Mouse (Mus musculus): ENCODE data around the gene Tbc1d1. TPM values are rescaled to one million over a fixed set of nuclear protein-coding genes. Genes with fewer than 3 reads are reported as not detected.

The Tbc1d1 gene
- total and polyA plus RNA-seq, 3 experiments = 26.0 to 38.6 (median 31.9) TPM

- TF ChIP-seq MAZ (IDR thresholded peaks at IDR 0.05; ENCODE audit: low read depth, low read length) (no peak), IRF4 (IDR thresholded peaks at IDR 0.05; ENCODE audit: low read depth, low read length) (no peak), RAD21 (IDR thresholded peaks at IDR 0.05; ENCODE audit: low read depth, low read length) (no peak), CHD1 (IDR thresholded peaks at IDR 0.05; ENCODE audit: low read depth, low read length) (no peak), POLR2AphosphoS2 (IDR thresholded peaks at IDR 0.05; ENCODE audit: low read depth, low read length) (no peak), MYC (IDR thresholded peaks at IDR 0.05; ENCODE audit: low read depth, low read length) (no peak), MXI1 (IDR thresholded peaks at IDR 0.05; ENCODE audit: low read depth, low read length) (no peak), PAX5 (IDR thresholded peaks at IDR 0.05; ENCODE audit: low read length) (no peak), ETS1 (conservative IDR thresholded peaks at IDR 0.05; ENCODE audit: low read depth, low read length) (no peak), MEF2A (IDR thresholded peaks at IDR 0.05; ENCODE audit: borderline replicate concordance, low read depth, low read length) (no peak), BHLHE40 (IDR thresholded peaks at IDR 0.05; ENCODE audit: low read depth, low read length) (no peak), SMC3 (IDR thresholded peaks at IDR 0.05; ENCODE audit: low read depth, low read length) (no peak), RCOR1 (conservative IDR thresholded peaks at IDR 0.05; ENCODE audit: low read depth, low read length) (no peak), TCF12 (IDR thresholded peaks at IDR 0.05; ENCODE audit: low read depth, low read length) (no peak), KAT2A (IDR thresholded peaks at IDR 0.05; ENCODE audit: insufficient replicate concordance, low read length) (no peak), GABPA (IDR thresholded peaks at IDR 0.05; ENCODE audit: insufficient replicate concordance, low read depth, low read length) (no peak), ZKSCAN1 (IDR thresholded peaks at IDR 0.05; ENCODE audit: borderline replicate concordance, low read depth, low read length) (no peak), HCFC1 (IDR thresholded peaks at IDR 0.05; ENCODE audit: low read depth, low read length) (no peak), USF2 (conservative IDR thresholded peaks at IDR 0.05; ENCODE audit: low read depth, low read length) (no peak), MAFK (IDR thresholded peaks at IDR 0.05; ENCODE audit: insufficient replicate concordance, low read length) (no peak)
- dilution Hi-C loops (cut with MboI; ENCODE audit: extremely low pct_ligation_motif_present, extremely low pct_unique_long_range_greater_than_20kb, low sequenced_read_pairs) (no loop called here), in situ Hi-C loops (cut with MboI; ENCODE audit: low pct_ligation_motif_present, low pct_unique_long_range_greater_than_20kb, low sequenced_read_pairs) (no loop called here)
Observed at GRCm38 (mm10) chr5:64144315-64144714, 11.8 kb upstream of the Tbc1d1 start.

DNA sequence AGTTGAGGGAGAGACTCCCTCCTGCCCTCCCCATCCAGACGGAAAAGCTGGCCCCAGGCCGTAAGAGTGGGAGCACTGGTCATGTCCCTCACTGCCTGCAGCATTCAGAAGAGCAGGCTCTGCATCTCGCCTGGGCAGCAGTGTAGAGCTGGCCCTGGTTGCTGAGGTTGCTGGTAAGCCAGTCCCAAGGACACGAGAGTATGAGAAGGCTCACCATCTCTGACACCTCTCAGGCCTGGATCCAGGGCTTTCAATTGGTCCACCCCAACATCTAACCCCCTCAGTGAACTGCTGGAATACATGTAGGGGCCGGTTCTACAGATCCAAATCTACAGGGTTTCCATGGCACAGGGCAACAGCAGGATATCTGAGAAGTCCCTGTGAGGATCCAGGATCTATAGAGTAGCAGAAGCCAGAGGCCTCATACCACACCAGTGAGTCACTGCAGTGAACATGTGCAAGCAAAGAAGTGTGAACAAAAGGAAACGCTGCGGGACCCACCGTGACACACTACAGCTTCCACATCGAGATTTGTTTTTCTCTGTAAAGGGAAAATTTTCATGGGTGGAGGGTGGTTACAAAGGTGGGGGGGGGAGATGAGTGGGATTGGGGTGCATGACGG is 9.6 kb upstream of the Tbc1d1 start:
- Histone ChIP-seq H3K27me3 (replicated peaks) (peaks cover 7% of the 10 kb centered on the region), H3K4me1 (ENCODE audit: control insufficient read depth in 1 of 2, insufficient read depth in 2 of 2) (peaks cover 0 to 18% of the 10 kb centered on the region in 2 experiments; a peak in 2 of 4 replicates), H3K36me3 (replicated peaks in 1 of 2; ENCODE audit: control insufficient read depth in 1 of 2, insufficient read depth in 1 of 2, low read length in 1 of 2) (no peaks in the 10 kb centered on the region), H3K9me3 (replicated peaks; ENCODE audit: low read length) (no peaks in the 10 kb centered on the region), H3K27ac (ENCODE audit: insufficient read depth, low read depth) (no peak overlapping the region), H3K4me3 (replicated peaks in 1 of 3; ENCODE audit: low read depth in 2 of 3, low read length in 2 of 3, poor library complexity in 1 of 3) (no peak overlapping the region), H3K79me2 (replicated peaks; ENCODE audit: control insufficient read depth, extremely low read depth, insufficient read depth, poor library complexity, severe bottlenecking) (no peaks in the 10 kb centered on the region), H3K4me2 (ENCODE audit: insufficient read depth, low read depth, poor library complexity, severe bottlenecking) (no peak overlapping the region), H3K9ac (ENCODE audit: insufficient read depth, low read depth) (no peak overlapping the region)
- dilution Hi-C loops (cut with MboI; ENCODE audit: extremely low pct_ligation_motif_present, extremely low pct_unique_long_range_greater_than_20kb, low sequenced_read_pairs) = no loop called here
- in situ Hi-C loops (cut with MboI; ENCODE audit: low pct_ligation_motif_present, low pct_unique_long_range_greater_than_20kb, low sequenced_read_pairs) = no loop called here
- TF ChIP-seq ETS1 (conservative IDR thresholded peaks at IDR 0.05; ENCODE audit: low read depth, low read length) = no peak
- no peak for TF ChIP-seq JUN (IDR thresholded peaks at IDR 0.05; ENCODE audit: insufficient read depth, low read depth, low read length)
- no peak for TF ChIP-seq UBTF (IDR thresholded peaks at IDR 0.05; ENCODE audit: low read depth, low read length)
- no peak for TF ChIP-seq NRF1 (IDR thresholded peaks at IDR 0.05; ENCODE audit: low read depth, low read length)
- DNase-seq (ENCODE audit: extremely low read depth) = no peak

More at GRCm38 (mm10) chr5:64144315-64144714, 11.8 kb upstream of the Tbc1d1 start:
- Histone ChIP-seq H3K79me2 (replicated peaks; ENCODE audit: control insufficient read depth, extremely low read depth, insufficient read depth, poor library complexity, severe bottlenecking) (no peaks in the 10 kb centered on the region), H3K36me3 (replicated peaks in 1 of 2; ENCODE audit: control insufficient read depth in 1 of 2, insufficient read depth in 1 of 2, low read length in 1 of 2) (no peaks in the 10 kb centered on the region), H3K4me2 (ENCODE audit: insufficient read depth, low read depth, poor library complexity, severe bottlenecking) (no peak overlapping the region), H3K4me1 (ENCODE audit: control insufficient read depth in 1 of 2, insufficient read depth in 2 of 2) (peaks cover 0 to 9% of the 10 kb centered on the region in 2 experiments; a peak in 1 of 4 replicates), H3K9ac (ENCODE audit: insufficient read depth, low read depth) (no peak overlapping the region), H3K4me3 (replicated peaks in 1 of 3; ENCODE audit: low read depth in 2 of 3, low read length in 2 of 3, poor library complexity in 1 of 3) (no peak overlapping the region), H3K27me3 (replicated peaks) (no peaks in the 10 kb centered on the region), H3K27ac (ENCODE audit: insufficient read depth, low read depth) (no peak overlapping the region), H3K9me3 (replicated peaks; ENCODE audit: low read length) (no peaks in the 10 kb centered on the region)
- no peak for DNase-seq (ENCODE audit: extremely low read depth)
